Mouse (Mus musculus): ENCODE measurements at regions not wholly inside any gene's neighbourhood (a gene's known extent, or its start where the extent isn't known, plus 50 kb on each side); places are given as distances from the start of the nearest gene placed in this dataset.

DNA sequence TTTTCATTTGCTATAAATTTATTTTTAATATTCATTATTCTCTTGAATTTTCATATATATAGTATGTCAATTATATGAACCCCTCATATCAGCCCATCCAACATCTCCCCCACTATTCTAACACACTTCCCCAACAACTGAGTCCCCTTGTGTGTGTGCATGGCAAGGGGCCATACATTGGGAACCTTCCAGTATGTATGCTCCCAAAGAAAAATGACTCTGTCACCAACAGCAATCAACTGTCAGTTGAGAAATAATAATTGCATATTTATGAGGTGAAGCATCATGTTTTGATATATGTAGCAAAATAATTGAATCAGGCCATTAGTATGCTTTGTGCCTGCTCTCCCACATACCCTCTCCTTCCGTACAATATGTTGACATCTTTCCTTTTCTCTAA, 474.7 kb downstream of the Pdcd6ip start:
- TF ChIP-seq POLR2A (IDR thresholded peaks at IDR 0.05; ENCODE audit: borderline replicate concordance, extremely low read depth, insufficient read depth, insufficient read length, poor library complexity, severe bottlenecking) (no peak), CTCF (IDR thresholded peaks at IDR 0.05; ENCODE audit: borderline replicate concordance, extremely low read depth, insufficient read depth, insufficient read length) (no peak)
- DNase-seq (ENCODE audit: low read depth) = peak; percentile 75

DNA sequence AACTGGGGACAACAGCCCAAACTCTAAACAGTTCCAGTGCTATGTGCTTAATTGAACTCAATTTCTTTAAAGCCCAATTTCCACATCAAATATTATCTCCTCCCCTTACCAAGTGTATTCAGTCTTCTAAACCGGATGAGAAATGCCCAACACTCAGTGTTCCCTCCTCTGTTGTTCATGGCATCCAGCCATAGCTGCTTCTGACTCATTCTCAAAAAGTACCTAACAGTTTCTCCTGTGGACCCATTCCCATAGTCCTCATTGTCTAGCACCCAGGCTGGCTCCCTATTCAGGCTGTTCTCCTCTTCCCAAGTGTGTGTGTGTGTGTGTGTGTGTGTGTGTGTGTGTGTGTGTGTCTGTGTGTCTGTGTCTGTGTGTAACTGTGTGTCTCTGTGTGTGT, 478.7 kb downstream of the Pdcd6ip start:
- no peak for DNase-seq (ENCODE audit: low read depth)

DNA sequence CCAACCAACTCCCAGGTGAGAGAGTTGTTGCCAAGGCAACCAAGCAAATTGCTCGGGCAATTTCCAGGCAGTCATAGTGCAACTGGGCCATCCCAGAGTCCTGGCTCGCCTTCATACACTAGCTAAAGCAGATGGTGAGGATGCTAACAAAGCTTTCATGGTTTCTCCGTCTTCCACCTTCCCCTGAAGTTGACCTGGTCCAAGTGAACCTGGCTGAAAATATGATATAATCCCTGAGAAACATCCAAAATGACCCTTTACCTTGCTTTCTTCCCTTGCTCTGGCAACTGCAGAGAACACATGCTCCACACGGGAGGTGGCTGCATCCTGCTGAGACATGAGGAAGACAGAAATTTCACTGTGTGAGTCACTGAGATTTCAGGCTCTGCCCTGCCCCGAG, 494.1 kb downstream of the Pdcd6ip start:
- TF ChIP-seq POLR2A (IDR thresholded peaks at IDR 0.05; ENCODE audit: borderline replicate concordance, extremely low read depth, insufficient read depth, insufficient read length, poor library complexity, severe bottlenecking) = no peak
- no peak for TF ChIP-seq CTCF (IDR thresholded peaks at IDR 0.05; ENCODE audit: borderline replicate concordance, extremely low read depth, insufficient read depth, insufficient read length)
- DNase-seq (ENCODE audit: low read depth) = peak; percentile 8

More for the DNA sequence above, 478.7 kb downstream of the Pdcd6ip start:
- no peak for TF ChIP-seq POLR2A (IDR thresholded peaks at IDR 0.05; ENCODE audit: borderline replicate concordance, extremely low read depth, insufficient read depth, insufficient read length, poor library complexity, severe bottlenecking)
- TF ChIP-seq CTCF (IDR thresholded peaks at IDR 0.05; ENCODE audit: borderline replicate concordance, extremely low read depth, insufficient read depth, insufficient read length) = no peak

DNA sequence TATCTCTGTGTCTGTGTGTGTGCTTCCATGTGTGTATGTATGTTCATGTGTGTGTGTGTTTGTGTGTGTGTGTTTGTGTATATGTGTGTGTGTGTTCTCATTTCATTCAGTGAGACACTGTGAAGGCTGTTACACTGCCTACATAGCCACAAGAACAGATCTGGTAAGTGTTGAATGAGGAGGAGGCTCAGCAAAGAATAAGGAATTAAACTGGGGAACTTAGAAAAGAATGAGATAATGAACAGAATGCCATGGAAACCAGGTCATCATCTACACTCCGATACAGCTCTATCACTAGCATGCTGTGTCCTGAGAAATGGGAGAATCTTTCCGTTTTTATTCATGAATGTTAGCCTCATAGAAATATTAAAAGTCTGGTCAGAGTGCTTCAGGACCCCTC, 495.7 kb downstream of the Pdcd6ip start:
- DNase-seq (ENCODE audit: low read depth) = no peak
- TF ChIP-seq POLR2A (IDR thresholded peaks at IDR 0.05; ENCODE audit: borderline replicate concordance, extremely low read depth, insufficient read depth, insufficient read length, poor library complexity, severe bottlenecking) (no peak), CTCF (IDR thresholded peaks at IDR 0.05; ENCODE audit: borderline replicate concordance, extremely low read depth, insufficient read depth, insufficient read length) (no peak)

DNA sequence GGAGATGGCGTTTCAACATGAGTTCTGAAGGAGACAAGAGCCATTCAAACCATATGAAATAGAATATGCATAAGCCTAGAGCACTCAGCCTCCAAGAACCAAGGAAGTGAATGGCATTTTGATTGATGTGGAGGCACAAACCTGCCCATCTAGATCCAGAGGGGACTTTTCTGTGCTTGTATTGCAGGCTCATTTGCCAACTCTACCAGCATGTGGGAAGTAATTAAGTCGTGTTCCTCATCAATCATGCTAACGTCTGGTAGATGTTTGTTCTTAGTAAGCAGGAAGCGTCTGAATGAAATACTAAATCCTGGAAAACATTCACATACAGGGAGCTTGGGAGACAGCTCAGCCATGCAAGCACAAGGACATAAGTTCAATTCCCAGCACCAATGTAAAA, 499.9 kb downstream of the Pdcd6ip start:
- DNase-seq (ENCODE audit: low read depth) = peak; percentile 68
- TF ChIP-seq CTCF (IDR thresholded peaks at IDR 0.05; ENCODE audit: borderline replicate concordance, extremely low read depth, insufficient read depth, insufficient read length) (no peak), POLR2A (IDR thresholded peaks at IDR 0.05; ENCODE audit: borderline replicate concordance, extremely low read depth, insufficient read depth, insufficient read length, poor library complexity, severe bottlenecking) (no peak)

DNA sequence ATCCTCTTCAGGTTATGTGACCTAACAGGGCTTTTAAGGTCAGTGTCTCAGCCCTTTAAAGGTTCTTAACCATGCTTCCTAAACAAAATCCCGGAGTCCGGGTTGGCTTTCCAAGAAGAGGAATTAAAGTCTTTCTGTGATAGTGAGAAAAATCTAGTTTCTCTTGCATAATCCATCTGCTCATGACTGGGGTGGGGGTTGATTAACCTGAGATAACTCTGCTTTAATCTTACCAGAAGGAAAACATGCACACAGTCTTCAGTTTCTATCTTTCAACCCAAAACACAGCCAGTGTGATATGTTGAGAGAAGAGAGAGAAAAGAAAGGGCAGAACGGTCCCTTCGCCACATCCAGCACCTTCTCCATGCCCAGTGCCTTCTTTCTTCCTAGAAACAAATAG, 508.8 kb downstream of the Pdcd6ip start:
- TF ChIP-seq POLR2A (IDR thresholded peaks at IDR 0.05; ENCODE audit: borderline replicate concordance, extremely low read depth, insufficient read depth, insufficient read length, poor library complexity, severe bottlenecking) = no peak
- no peak for TF ChIP-seq CTCF (IDR thresholded peaks at IDR 0.05; ENCODE audit: borderline replicate concordance, extremely low read depth, insufficient read depth, insufficient read length)
- no peak for DNase-seq (ENCODE audit: low read depth)

DNA sequence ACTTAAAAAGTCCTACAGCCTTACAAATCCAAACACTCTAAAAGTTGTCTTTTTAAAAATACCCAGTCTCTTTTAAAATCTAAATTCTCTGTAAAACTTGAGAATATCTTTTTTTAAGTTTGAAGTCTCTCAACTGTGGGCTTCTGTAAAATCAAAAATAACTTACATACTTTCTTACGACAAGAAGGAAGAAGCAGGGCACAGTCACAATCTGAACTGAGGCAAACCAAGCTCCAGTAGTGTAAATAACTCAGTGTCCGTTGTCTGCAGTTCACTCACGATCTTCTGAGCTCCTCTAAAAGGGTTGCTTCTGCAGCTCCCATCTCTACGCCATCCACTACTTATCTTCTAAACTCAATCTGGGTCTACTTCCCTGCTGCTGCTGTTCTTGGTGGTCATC, 512.5 kb downstream of the Pdcd6ip start:
- TF ChIP-seq CTCF (IDR thresholded peaks at IDR 0.05; ENCODE audit: borderline replicate concordance, extremely low read depth, insufficient read depth, insufficient read length) = no peak

DNA sequence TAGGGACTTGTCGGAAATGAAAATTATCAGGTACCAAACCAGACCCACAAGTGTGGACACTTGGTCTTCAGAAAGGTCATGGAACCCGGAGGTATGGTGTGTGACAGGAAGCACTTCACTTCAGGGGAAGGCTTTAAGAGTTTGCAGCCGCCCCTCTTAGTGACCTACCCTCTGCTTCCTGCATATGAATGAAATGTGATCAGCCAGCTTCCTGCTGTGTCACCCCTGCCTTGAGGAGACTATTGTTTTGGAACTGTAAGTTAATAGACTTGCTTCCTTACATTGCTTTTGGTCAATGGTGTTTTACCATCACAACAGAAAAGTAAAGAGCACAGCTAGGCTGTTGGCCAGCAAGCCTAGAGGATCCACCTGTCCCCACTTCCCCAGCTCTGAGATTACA, 515.3 kb downstream of the Pdcd6ip start:
- TF ChIP-seq CTCF (IDR thresholded peaks at IDR 0.05; ENCODE audit: borderline replicate concordance, extremely low read depth, insufficient read depth, insufficient read length) (no peak), POLR2A (IDR thresholded peaks at IDR 0.05; ENCODE audit: borderline replicate concordance, extremely low read depth, insufficient read depth, insufficient read length, poor library complexity, severe bottlenecking) (no peak)
- DNase-seq (ENCODE audit: low read depth) = no peak

More for the DNA sequence above, 512.5 kb downstream of the Pdcd6ip start:
- DNase-seq (ENCODE audit: low read depth) = no peak

DNA sequence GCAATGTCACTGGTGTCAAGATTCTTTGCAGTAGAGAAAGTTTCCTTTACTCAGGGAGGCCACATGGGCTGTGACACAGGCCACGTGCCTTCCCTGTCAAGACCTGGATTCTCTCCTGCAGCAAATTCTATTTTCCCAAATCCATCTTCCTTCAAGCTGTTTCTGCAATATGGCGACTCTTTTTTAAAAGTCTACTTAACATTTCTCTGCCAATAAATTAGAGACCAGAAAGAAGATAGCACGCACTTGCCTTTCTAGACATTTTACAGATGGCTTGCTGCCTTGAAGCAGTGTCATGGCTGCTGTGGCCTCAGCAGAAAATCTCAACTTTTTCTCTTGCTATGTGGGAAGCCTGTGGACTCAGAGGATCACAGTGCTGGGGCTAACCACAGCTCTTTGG, 516.9 kb downstream of the Pdcd6ip start:
- DNase-seq (ENCODE audit: low read depth) = peak; percentile 58
- TF ChIP-seq POLR2A (IDR thresholded peaks at IDR 0.05; ENCODE audit: borderline replicate concordance, extremely low read depth, insufficient read depth, insufficient read length, poor library complexity, severe bottlenecking) = no peak
- TF ChIP-seq CTCF (IDR thresholded peaks at IDR 0.05; ENCODE audit: borderline replicate concordance, extremely low read depth, insufficient read depth, insufficient read length) = no peak

DNA sequence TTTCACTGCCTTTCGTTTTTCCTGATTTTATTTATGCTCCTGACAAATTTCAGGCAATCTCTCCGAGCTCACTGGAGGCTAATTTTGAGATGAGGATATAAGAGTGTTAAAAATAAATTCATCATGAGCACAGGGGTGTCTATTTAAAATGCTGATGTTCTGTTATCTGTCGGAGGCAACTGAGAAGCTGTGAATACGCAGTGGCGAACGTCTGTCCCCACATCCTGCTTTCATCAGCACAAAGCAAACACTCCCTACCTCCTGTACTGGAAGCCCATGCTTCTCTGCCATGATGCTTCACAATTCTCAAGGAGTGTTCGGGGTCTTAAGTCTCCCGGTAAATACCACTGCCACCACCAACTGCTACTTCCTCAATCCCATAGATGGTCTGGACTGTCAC, 526.9 kb downstream of the Pdcd6ip start:
- TF ChIP-seq POLR2A (IDR thresholded peaks at IDR 0.05; ENCODE audit: borderline replicate concordance, extremely low read depth, insufficient read depth, insufficient read length, poor library complexity, severe bottlenecking) (no peak), CTCF (IDR thresholded peaks at IDR 0.05; ENCODE audit: borderline replicate concordance, extremely low read depth, insufficient read depth, insufficient read length) (no peak)
- DNase-seq (ENCODE audit: low read depth) = peak; percentile 9

DNA sequence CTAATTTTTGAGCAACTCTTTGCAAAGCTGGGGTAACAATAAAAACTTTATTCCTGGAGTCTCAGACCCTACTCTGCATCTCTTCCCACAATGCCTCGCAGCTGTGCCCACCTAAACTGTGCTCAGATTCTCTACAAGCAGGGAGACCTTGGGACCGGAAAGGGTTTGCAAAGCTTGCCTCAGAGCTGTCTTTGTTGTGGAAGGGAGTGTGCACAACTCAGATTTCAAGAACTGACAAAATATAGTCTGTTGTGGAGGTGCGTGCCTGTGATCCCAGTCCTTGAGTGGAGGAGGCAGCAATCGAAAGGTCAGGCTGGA, 530.2 kb downstream of the Pdcd6ip start:
- TF ChIP-seq CTCF (IDR thresholded peaks at IDR 0.05; ENCODE audit: borderline replicate concordance, extremely low read depth, insufficient read depth, insufficient read length) (no peak), POLR2A (IDR thresholded peaks at IDR 0.05; ENCODE audit: borderline replicate concordance, extremely low read depth, insufficient read depth, insufficient read length, poor library complexity, severe bottlenecking) (no peak)
- no peak for DNase-seq (ENCODE audit: low read depth)

DNA sequence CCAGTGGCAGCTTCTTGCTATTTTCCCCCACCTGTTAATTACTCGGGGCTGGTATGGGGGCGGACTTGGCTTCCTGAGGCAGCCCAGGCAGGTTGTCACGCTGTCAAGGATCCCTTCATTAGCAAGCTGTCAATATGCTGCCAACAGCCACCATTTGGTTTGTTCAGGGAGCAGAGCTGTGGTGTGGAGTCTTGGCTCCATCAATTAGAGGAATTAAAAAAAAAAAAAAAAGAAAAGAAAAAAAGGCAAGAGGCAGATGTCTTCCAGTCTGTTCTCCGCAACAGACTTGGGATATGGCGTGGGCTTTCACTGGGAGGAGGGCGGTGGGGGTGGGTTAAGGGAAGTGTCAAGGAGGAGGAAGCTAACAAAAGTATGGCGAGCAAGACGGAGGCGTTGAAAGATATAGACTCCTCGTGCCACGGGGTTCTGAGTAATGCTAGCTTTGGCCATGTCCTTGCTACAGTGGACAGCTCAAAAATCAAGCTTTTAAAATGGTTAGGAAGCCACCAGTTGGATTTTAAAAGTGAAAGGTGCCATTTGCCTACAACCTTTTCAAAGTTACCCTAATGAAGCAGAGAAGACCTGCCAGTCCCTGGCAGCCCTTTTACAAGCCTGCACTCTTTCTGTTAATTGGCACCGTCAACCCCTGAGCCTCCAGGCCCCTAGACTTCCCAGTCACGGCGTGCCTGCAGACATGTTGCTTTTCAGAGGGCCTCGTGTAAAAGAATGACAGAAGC, 530.7 kb downstream of the Pdcd6ip start:
- peak; percentile 98 for DNase-seq (ENCODE audit: low read depth)
- TF ChIP-seq POLR2A (IDR thresholded peaks at IDR 0.05; ENCODE audit: borderline replicate concordance, extremely low read depth, insufficient read depth, insufficient read length, poor library complexity, severe bottlenecking) (no peak), CTCF (IDR thresholded peaks at IDR 0.05; ENCODE audit: borderline replicate concordance, extremely low read depth, insufficient read depth, insufficient read length) (no peak)
